In genomic region chr13:63074676-63074991, GRCm38 (mm10) we compare ENCODE assay signal across 24 mouse cellular contexts.
DNase-seq lines count a peak whose midpoint lies in the region; ATAC-seq and TF ChIP-seq lines count a peak whose summit lies in the region.
"Had no signal": no experiment of that assay in that cellular context is flagged by ENCODE, and none has a peak within 500 bp of the region (broad histone marks: within the 10 kb centered on the region; RNA-seq: fewer than 3 reads in every experiment).

No protein-coding gene starts in this region.

- no peak for TF ChIP-seq CTCF in lung, postnatal 0 days (IDR thresholded peaks at IDR 0.05)

- no peak for DNase-seq in heart, adult 9 months (ENCODE audit: low spot score in 2 of 2)
- no peak for DNase-seq in lung, postnatal 0 days (ENCODE audit: low spot score)
- DNase-seq in lung, postnatal 25 days (ENCODE audit: low spot score): no peak
- DNase-seq in cerebellum, postnatal 36 days: no peak
- DNase-seq: adrenal gland, adult 2 months; B cell, adult 2 months; cerebellum, adult 18-20 months; cerebellum, postnatal 14 days; gastrocnemius, postnatal 25 days; kidney, adult 2 months; liver; right cerebral cortex, postnatal 14 days; spleen, adult 18-20 months; thymus, postnatal 25 days had no signal

- H3K4me2 ChIP-seq in heart, embryonic 15.5 days: no peak overlapping the region
- no peak overlapping the region for H3K4me2 ChIP-seq in lung, postnatal 0 days (replicated peaks; ENCODE audit: low read depth, low read length)
- H3K4me2 ChIP-seq in limb, embryonic 15.5 days: no peak overlapping the region
- H3K4me2 ChIP-seq: hindbrain, embryonic 12.5 days; liver, embryonic 15.5 days; midbrain, embryonic 15.5 days; neural tube, embryonic 12.5 days had no signal

- H3K4me1 ChIP-seq in heart, embryonic 15.5 days (replicated peaks): peaks cover 20% of the 10 kb centered on the region
- peaks cover 13% of the 10 kb centered on the region; the same call in 1 of the 2 replicates for H3K4me1 ChIP-seq in lung, postnatal 0 days (ENCODE audit: insufficient read depth, low read depth, low read length)
- peaks cover 26% of the 10 kb centered on the region for H3K4me1 ChIP-seq in limb, embryonic 15.5 days
- H3K4me1 ChIP-seq: hindbrain, embryonic 12.5 days; midbrain, embryonic 15.5 days; neural tube, embryonic 12.5 days had no signal

- no peak overlapping the region for H3K9ac ChIP-seq in heart, embryonic 15.5 days
- no peak overlapping the region for H3K9ac ChIP-seq in lung, postnatal 0 days (replicated peaks; ENCODE audit: low read depth)
- no peak overlapping the region for H3K9ac ChIP-seq in limb, embryonic 15.5 days
- H3K9ac ChIP-seq: hindbrain, embryonic 12.5 days; liver, embryonic 15.5 days; midbrain, embryonic 15.5 days; neural tube, embryonic 12.5 days had no signal

- 58% methylated on average over 3 of the region's 3 CpGs for WGBS in heart, embryonic 15.5 days
- whole genome bisulfite sequencing in lung, postnatal 0 days: 52% methylated on average over 3 of the region's 3 CpGs
- 42% methylated on average over 3 of the region's 3 CpGs for WGBS in limb, embryonic 15.5 days

- H3K36me3 ChIP-seq in heart, embryonic 15.5 days: no peaks in the 10 kb centered on the region
- no peaks in the 10 kb centered on the region for H3K36me3 ChIP-seq in lung, postnatal 0 days (ENCODE audit: insufficient read depth, low read length)
- H3K36me3 ChIP-seq in limb, embryonic 15.5 days: no peaks in the 10 kb centered on the region
- H3K36me3 ChIP-seq: forebrain, embryonic 10.5 days; hindbrain, embryonic 12.5 days; liver, embryonic 15.5 days; midbrain, embryonic 15.5 days; neural tube, embryonic 12.5 days had no signal

- no peaks in the 10 kb centered on the region for H3K9me3 ChIP-seq in heart, embryonic 15.5 days (replicated peaks)
- no peaks in the 10 kb centered on the region for H3K9me3 ChIP-seq in lung, postnatal 0 days (ENCODE audit: low read length)
- H3K9me3 ChIP-seq in limb, embryonic 15.5 days: no peaks in the 10 kb centered on the region
- H3K9me3 ChIP-seq: forebrain, embryonic 10.5 days; hindbrain, embryonic 12.5 days; liver, embryonic 15.5 days; midbrain, embryonic 15.5 days; neural tube, embryonic 12.5 days had no signal

- TF ChIP-seq EP300 in lung, postnatal 0 days (IDR thresholded peaks at IDR 0.05): no peak

- peak overlapping the region; percentile 58; the same call in 1 of the 2 replicates for H3K27ac ChIP-seq in heart, embryonic 15.5 days
- H3K27ac ChIP-seq in lung, postnatal 0 days (ENCODE audit: low read length): peak overlapping the region; percentile 47
- peak overlapping the region; percentile 77 for H3K27ac ChIP-seq in limb, embryonic 15.5 days
- H3K27ac ChIP-seq: forebrain, embryonic 10.5 days; hindbrain, embryonic 12.5 days; kidney, postnatal 0 days; liver, embryonic 15.5 days; midbrain, embryonic 15.5 days; neural tube, embryonic 12.5 days had no signal

- no peaks in the 10 kb centered on the region for H3K27me3 ChIP-seq in heart, embryonic 15.5 days
- no peaks in the 10 kb centered on the region for H3K27me3 ChIP-seq in lung, postnatal 0 days (replicated peaks; ENCODE audit: insufficient read depth, low read length)
- H3K27me3 ChIP-seq in limb, embryonic 15.5 days: no peaks in the 10 kb centered on the region
- H3K27me3 ChIP-seq: hindbrain, embryonic 12.5 days; liver, embryonic 15.5 days; midbrain, embryonic 15.5 days; neural tube, embryonic 12.5 days had no signal

- H3K4me3 ChIP-seq in heart, embryonic 15.5 days: no peak overlapping the region
- H3K4me3 ChIP-seq in lung, postnatal 0 days (ENCODE audit: low read depth, low read length): no peak overlapping the region
- H3K4me3 ChIP-seq in limb, embryonic 15.5 days: no peak overlapping the region
- H3K4me3 ChIP-seq: forebrain, embryonic 10.5 days; heart, adult 2 months; hindbrain, embryonic 12.5 days; liver, embryonic 15.5 days; midbrain, embryonic 15.5 days; neural tube, embryonic 12.5 days had no signal

- 0 out of 2 replicates have a peak, but pooled peaks have one; percentile 34 for ATAC-seq in heart, embryonic 15.5 days (replicated peaks; ENCODE audit: insufficient number of reproducible peaks, insufficient read depth, low FRiP score, low read depth)
- 0 out of 2 replicates have a peak, but pooled peaks have one; percentile 4 for ATAC-seq in lung, postnatal 0 days
- ATAC-seq in limb, embryonic 15.5 days (ENCODE audit: insufficient number of reproducible peaks, low FRiP score, low TSS enrichment, low read depth): no peak
- no peak for ATAC-seq in CD4-positive, CD25-positive, alpha-beta regulatory T cell, adult 4 months
- ATAC-seq: midbrain, embryonic 15.5 days had no signal

Comparison
In these comparisons a context has a peak if more than half of its experiments do, and no peak if none do; other contexts are left out.
1. ATAC-seq: peak in heart, embryonic 15.5 days (single experiment) and lung, postnatal 0 days (single experiment); none in limb, embryonic 15.5 days (single experiment) and CD4-positive, CD25-positive, alpha-beta regulatory T cell, adult 4 months (single experiment).
2. Peak in every context shown above with its lines, with median percentiles within 50 percentile points of each other: H3K27ac ChIP-seq.